Mouse (Mus musculus) embryo, embryonic 9.5 days (tissue): ENCODE results near the gene Nck2.

Experiments
- DNase-seq: peaks from one replicate; pipeline ENCODE4 v3.0.0-alpha.2; 2017; ENCODE audit errors: extremely low spot score

Gene Nck2

GRCm38 (mm10) chr1:43433853-43434252 is 10.5 kb upstream of the Nck2 start:
- no peak for DNase-seq

GRCm38 (mm10) chr1:43436554-43436953 is 7.8 kb upstream of the Nck2 start:
- DNase-seq: no peak

- DNase-seq: no peak
These were observed 5.1 kb upstream of the Nck2 start for GRCm38 (mm10) chr1:43439261-43439660.

- no peak for DNase-seq
These were observed 1.8 kb upstream of the Nck2 start for GRCm38 (mm10) chr1:43442568-43442967.

- peak; percentile 88 for DNase-seq
These were observed 1.1 kb downstream of the Nck2 start for GRCm38 (mm10) chr1:43445170-43446088.

- peak; percentile 83 for DNase-seq
These were observed 1.7 kb downstream of the Nck2 start for GRCm38 (mm10) chr1:43446089-43446533.

GRCm38 (mm10) chr1:43446731-43447601 is 2.6 kb downstream of the Nck2 start:
- DNase-seq: peak; percentile 36

- no peak for DNase-seq
These were observed 3.4 kb downstream of the Nck2 start for GRCm38 (mm10) chr1:43447602-43448287.

GRCm38 (mm10) chr1:43450811-43451210 is 6.4 kb downstream of the Nck2 start:
- DNase-seq: no peak

- no peak for DNase-seq
These were observed 9.3 kb downstream of the Nck2 start for GRCm38 (mm10) chr1:43453683-43454082.

- no peak for DNase-seq
These were observed 10.4 kb downstream of the Nck2 start for GRCm38 (mm10) chr1:43454741-43455140.

GRCm38 (mm10) chr1:43455196-43455595 is 10.8 kb downstream of the Nck2 start:
- no peak for DNase-seq

GRCm38 (mm10) chr1:43457012-43457766 is 12.8 kb downstream of the Nck2 start:
- no peak for DNase-seq

GRCm38 (mm10) chr1:43460468-43460867 is 16.1 kb downstream of the Nck2 start:
- no peak for DNase-seq

GRCm38 (mm10) chr1:43462666-43463065 is 18.3 kb downstream of the Nck2 start:
- DNase-seq: no peak

GRCm38 (mm10) chr1:43463941-43464682 is 19.7 kb downstream of the Nck2 start:
- no peak for DNase-seq

- no peak for DNase-seq
These were observed 20.6 kb downstream of the Nck2 start for GRCm38 (mm10) chr1:43464976-43465375.

- no peak for DNase-seq
These were observed 21.7 kb downstream of the Nck2 start for GRCm38 (mm10) chr1:43465957-43466624.

- no peak for DNase-seq
These were observed 23.3 kb downstream of the Nck2 start for GRCm38 (mm10) chr1:43467656-43468055.

- no peak for DNase-seq
These were observed 23.8 kb downstream of the Nck2 start for GRCm38 (mm10) chr1:43468207-43468606.
